Mouse (Mus musculus) testis, adult 2 months (tissue): Measurements from ENCODE around the gene Asb7. TPM values are rescaled to one million over a fixed set of nuclear protein-coding genes. Genes with fewer than 3 reads are reported as not detected.
A peak's percentile ranks its signal among the peaks of the same experiment; 100 is the strongest.

Source experiments
- H3K27ac ChIP-seq: fragments of 200-500 bp; 2 replicates; pipeline ENCODE4 v1.5.1; 2012; ENCODE audit warnings: low read depth, low read length; ENCODE audit not compliant: control insufficient read depth, insufficient read depth
- H3K27me3 ChIP-seq: fragments of 200-500 bp; 2 replicates; pipeline ENCODE4 v1.6.1; 2012; ENCODE audit warnings: mild to moderate bottlenecking, low read length, moderate library complexity; ENCODE audit not compliant: control insufficient read depth, insufficient read depth
- H3K36me3 ChIP-seq: fragments of 200-500 bp; 2 replicates; pipeline ENCODE4 v1.6.1; 2012; ENCODE audit warnings: mild to moderate bottlenecking, low read length; ENCODE audit not compliant: control insufficient read depth, insufficient read depth
- H3K4me1 ChIP-seq: fragments of 200-500 bp; 2 replicates; pipeline ENCODE4 v1.6.1; 2012; ENCODE audit warnings: low read length; ENCODE audit not compliant: control insufficient read depth, insufficient read depth
- H3K4me3 ChIP-seq: fragments of 200-500 bp; 2 replicates; pipeline ENCODE4 v1.5.1; 2012; ENCODE audit warnings: low read depth, mild to moderate bottlenecking, low read length, moderate library complexity, mixed read lengths; ENCODE audit not compliant: control insufficient read depth
- CTCF ChIP-seq: fragments of 200-500 bp; IDR thresholded peaks from 2 replicates; pipeline ENCODE4 v1.5.1; 2012; ENCODE audit warnings: low read depth, mild to moderate bottlenecking, inconsistent platforms, low read length, moderate library complexity; ENCODE audit not compliant: control insufficient read depth, insufficient read depth, insufficient replicate concordance
- POLR2A ChIP-seq: fragments of 200-500 bp; IDR thresholded peaks from 2 replicates; pipeline ENCODE4 v1.6.1; 2012; ENCODE audit warnings: low read depth, mild to moderate bottlenecking, inconsistent platforms, low read length, moderate library complexity; ENCODE audit not compliant: control insufficient read depth
- polyA plus RNA-seq: library from polyadenylated mRNA; depleted of rRNA; stranded (reverse); fragments of >200 nt; gene quantifications from 2 replicates; pipeline ENCODE4 v1.2.3, GENCODE M21; 2012

Asb7 gene
- polyA plus RNA-seq, 1 experiment, result 8.6 TPM

- TF ChIP-seq CTCF, result no peak
- TF ChIP-seq POLR2A, result no peak
- H3K27me3 ChIP-seq, result no peaks in the 10 kb centered on the region
- H3K4me3 ChIP-seq, result no peak overlapping the region
- no peak overlapping the region for H3K27ac ChIP-seq
- H3K4me1 ChIP-seq, result no peaks in the 10 kb centered on the region
- no peaks in the 10 kb centered on the region for H3K36me3 ChIP-seq
Measured at GRCm38 (mm10) chr7:66724954-66725353, 35.6 kb upstream of the Asb7 start.

- Histone ChIP-seq H3K36me3 (no peaks in the 10 kb centered on the region), H3K27ac (no peak overlapping the region), H3K4me1 (no peaks in the 10 kb centered on the region), H3K4me3 (no peak overlapping the region), H3K27me3 (no peaks in the 10 kb centered on the region)
- TF ChIP-seq POLR2A (no peak), CTCF (no peak)
Measured at GRCm38 (mm10) chr7:66724514-66724913, 35.1 kb upstream of the Asb7 start.

GRCm38 (mm10) chr7:66711166-66711565 is 21.8 kb upstream of the Asb7 start:
- no peaks in the 10 kb centered on the region for H3K4me1 ChIP-seq
- H3K36me3 ChIP-seq, result no peaks in the 10 kb centered on the region
- H3K27ac ChIP-seq, result no peak overlapping the region
- TF ChIP-seq POLR2A (no peak), CTCF (no peak)
- H3K27me3 ChIP-seq, result no peaks in the 10 kb centered on the region
- no peak overlapping the region for H3K4me3 ChIP-seq

GRCm38 (mm10) chr7:66704631-66705030 is 15.2 kb upstream of the Asb7 start:
- TF ChIP-seq CTCF (no peak), POLR2A (no peak)
- peaks cover 2% of the 10 kb centered on the region; the same call in 1 of the 2 replicates for H3K4me1 ChIP-seq
- no peaks in the 10 kb centered on the region for H3K27me3 ChIP-seq
- no peak overlapping the region for H3K4me3 ChIP-seq
- no peaks in the 10 kb centered on the region for H3K36me3 ChIP-seq
- H3K27ac ChIP-seq, result no peak overlapping the region

- H3K27ac ChIP-seq, result no peak overlapping the region
- no peak overlapping the region for H3K4me3 ChIP-seq
- H3K4me1 ChIP-seq, result peaks cover 2% of the 10 kb centered on the region; the same call in 1 of the 2 replicates
- TF ChIP-seq CTCF, result no peak
- no peak for TF ChIP-seq POLR2A
- no peaks in the 10 kb centered on the region for H3K36me3 ChIP-seq
- H3K27me3 ChIP-seq, result no peaks in the 10 kb centered on the region
Measured at GRCm38 (mm10) chr7:66702721-66703120, 13.3 kb upstream of the Asb7 start.

- Histone ChIP-seq H3K27me3 (no peaks in the 10 kb centered on the region), H3K27ac (peak overlapping the region; percentile 42; the same call in 1 of the 2 replicates), H3K36me3 (no peaks in the 10 kb centered on the region), H3K4me1 (peaks cover 2% of the 10 kb centered on the region; the same call in 1 of the 2 replicates), H3K4me3 (no peak overlapping the region)
- TF ChIP-seq CTCF (no peak), POLR2A (no peak)
Measured at GRCm38 (mm10) chr7:66694467-66694866, 5.1 kb upstream of the Asb7 start.

GRCm38 (mm10) chr7:66689620-66690360 is 394 bp upstream of the Asb7 start, which contains the start of gene Lins1:
Gene Lins1, plus strand, starts transcription at chr7:66689889.
- TF ChIP-seq POLR2A (peak; percentile 68), CTCF (no peak)
- no peaks in the 10 kb centered on the region for H3K36me3 ChIP-seq
- H3K27me3 ChIP-seq, result no peaks in the 10 kb centered on the region
- peak within 1 kb of the TSS; percentile 73 for H3K27ac ChIP-seq
- peak within 1 kb of the TSS; percentile 85 for H3K4me3 ChIP-seq
- H3K4me1 ChIP-seq, result peaks cover 6% of the 10 kb centered on the region

- Histone ChIP-seq H3K27ac (0 out of 2 replicates have a peak overlapping the region, but pooled peaks have one; percentile 43), H3K27me3 (no peaks in the 10 kb centered on the region), H3K4me1 (peaks cover 3% of the 10 kb centered on the region; the same call in 1 of the 2 replicates), H3K4me3 (peak overlapping the region; percentile 85), H3K36me3 (no peaks in the 10 kb centered on the region)
- TF ChIP-seq CTCF (no peak), POLR2A (no peak)
Measured at GRCm38 (mm10) chr7:66688721-66689120, 675 bp downstream of the Asb7 start.
